Mouse (Mus musculus): ENCODE measurements around the gene Krtap24-1. TPM values are rescaled to one million over a fixed set of nuclear protein-coding genes. Genes with fewer than 3 reads are reported as not detected.

Krtap24-1 gene
- total and polyA plus RNA-seq, 3 experiments: not detected

- H3K27me3 ChIP-seq (ENCODE audit: control insufficient read depth in 1 of 2, insufficient read depth in 2 of 2, low read length in 2 of 2): no peaks in the 10 kb centered on the region
- H3K9me3 ChIP-seq (replicated peaks; ENCODE audit: insufficient read depth, low read length): no peaks in the 10 kb centered on the region
- H3K4me1 ChIP-seq (ENCODE audit: control insufficient read depth in 1 of 2, insufficient read depth in 2 of 2, low read length in 2 of 2): no peaks in the 10 kb centered on the region
- no peaks in the 10 kb centered on the region for H3K79me2 ChIP-seq (ENCODE audit: control insufficient read depth, insufficient read depth, low read length, poor library complexity)
- H3K36me3 ChIP-seq (ENCODE audit: control insufficient read depth in 1 of 2, insufficient read depth in 2 of 2, low read length in 2 of 2): no peaks in the 10 kb centered on the region
- no peak overlapping the region for H3K27ac ChIP-seq (ENCODE audit: control insufficient read depth, low read depth, low read length)
- no peak overlapping the region for H3K9ac ChIP-seq (ENCODE audit: control insufficient read depth, low read depth, low read length, poor library complexity, severe bottlenecking)
- no peak overlapping the region for H3K4me3 ChIP-seq (ENCODE audit: control insufficient read depth in 1 of 2, insufficient read depth in 1 of 2, low read depth in 2 of 2, low read length in 2 of 2)
- TF ChIP-seq ZKSCAN1 (IDR thresholded peaks at IDR 0.05; ENCODE audit: low read depth, low read length) (no peak), CHD2 (IDR thresholded peaks at IDR 0.05; ENCODE audit: low read length) (no peak), ZC3H11A (IDR thresholded peaks at IDR 0.05; ENCODE audit: low read depth, low read length) (no peak), SIN3A (IDR thresholded peaks at IDR 0.05; ENCODE audit: low read length) (no peak), SMC3 (IDR thresholded peaks at IDR 0.05; ENCODE audit: low read depth, low read length) (no peak), MAFK (IDR thresholded peaks at IDR 0.05; ENCODE audit: borderline replicate concordance, low read depth, low read length) (no peak)
- no peak for DNase-seq (ENCODE audit: low read depth, low spot score)
These were observed 23.1 kb upstream of the Krtap24-1 start for GRCm38 (mm10) chr16:88635142-88635541.

DNA sequence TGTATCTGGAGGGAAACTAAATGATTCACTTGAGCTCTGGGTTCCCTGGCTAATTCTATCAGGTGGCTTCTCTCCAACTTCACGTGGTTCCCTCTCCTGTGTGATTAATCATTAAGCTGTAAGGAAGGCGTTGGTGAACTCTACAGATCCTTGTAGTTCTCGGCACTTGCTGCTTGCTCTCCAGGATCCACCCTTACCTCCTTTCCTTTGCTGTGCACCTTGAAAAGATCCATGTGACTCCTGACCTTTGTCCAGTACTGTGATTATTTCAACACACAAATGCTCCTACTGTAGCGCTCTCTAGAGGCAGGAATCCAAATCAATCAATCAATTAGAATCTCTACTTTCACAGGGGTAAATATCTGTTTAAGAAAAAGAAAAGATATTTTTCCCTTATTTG lies 19.4 kb upstream of the Krtap24-1 start:
- no peak overlapping the region for H3K27ac ChIP-seq (ENCODE audit: control insufficient read depth, low read depth, low read length)
- no peaks in the 10 kb centered on the region for H3K9me3 ChIP-seq (replicated peaks; ENCODE audit: insufficient read depth, low read length)
- TF ChIP-seq BHLHE40 (IDR thresholded peaks at IDR 0.05; ENCODE audit: borderline replicate concordance, low read depth, low read length) (no peak), MAX (IDR thresholded peaks at IDR 0.05; ENCODE audit: low read length) (no peak)
- no peaks in the 10 kb centered on the region for H3K27me3 ChIP-seq (ENCODE audit: control insufficient read depth in 1 of 2, insufficient read depth in 2 of 2, low read length in 2 of 2)
- H3K4me1 ChIP-seq (ENCODE audit: control insufficient read depth in 1 of 2, insufficient read depth in 2 of 2, low read length in 2 of 2): no peaks in the 10 kb centered on the region
- H3K9ac ChIP-seq (ENCODE audit: control insufficient read depth, low read depth, low read length, poor library complexity, severe bottlenecking): no peak overlapping the region
- H3K79me2 ChIP-seq (ENCODE audit: control insufficient read depth, insufficient read depth, low read length, poor library complexity): no peaks in the 10 kb centered on the region
- no peaks in the 10 kb centered on the region for H3K36me3 ChIP-seq (ENCODE audit: control insufficient read depth in 1 of 2, insufficient read depth in 2 of 2, low read length in 2 of 2)
- H3K4me3 ChIP-seq (ENCODE audit: control insufficient read depth in 1 of 2, insufficient read depth in 1 of 2, low read depth in 2 of 2, low read length in 2 of 2): no peak overlapping the region
- DNase-seq (ENCODE audit: low read depth, low spot score): no peak

- DNase-seq (ENCODE audit: low read depth, low spot score): no peak
- no peak within 1 kb of the TSS for H3K9ac ChIP-seq (ENCODE audit: control insufficient read depth, low read depth, low read length, poor library complexity, severe bottlenecking)
- no peaks in the 10 kb centered on the region for H3K27me3 ChIP-seq (ENCODE audit: control insufficient read depth in 1 of 2, insufficient read depth in 2 of 2, low read length in 2 of 2)
These were observed 15.5 kb upstream of the Krtap24-1 start, which contains the start of gene 2310079G19Rik for GRCm38 (mm10) chr16:88627566-88627965. 2310079G19Rik (minus strand) TSS chr16:88627666.

More at GRCm38 (mm10) chr16:88627566-88627965, 15.5 kb upstream of the Krtap24-1 start, which contains the start of gene 2310079G19Rik:
- Histone ChIP-seq H3K4me1 (ENCODE audit: control insufficient read depth in 1 of 2, insufficient read depth in 2 of 2, low read length in 2 of 2) (no peaks in the 10 kb centered on the region), H3K9me3 (replicated peaks; ENCODE audit: insufficient read depth, low read length) (no peaks in the 10 kb centered on the region), H3K36me3 (ENCODE audit: control insufficient read depth in 1 of 2, insufficient read depth in 2 of 2, low read length in 2 of 2) (no peaks in the 10 kb centered on the region), H3K79me2 (ENCODE audit: control insufficient read depth, insufficient read depth, low read length, poor library complexity) (no peaks in the 10 kb centered on the region), H3K4me3 (ENCODE audit: control insufficient read depth in 1 of 2, insufficient read depth in 1 of 2, low read depth in 2 of 2, low read length in 2 of 2) (no peak within 1 kb of the TSS), H3K27ac (ENCODE audit: control insufficient read depth, low read depth, low read length) (no peak within 1 kb of the TSS)
- no peak for TF ChIP-seq MAX (IDR thresholded peaks at IDR 0.05; ENCODE audit: low read length)
- TF ChIP-seq MYB (IDR thresholded peaks at IDR 0.05; ENCODE audit: low read depth, low read length): no peak
- no peak for TF ChIP-seq UBTF (IDR thresholded peaks at IDR 0.05; ENCODE audit: borderline replicate concordance, insufficient read depth, low read depth, low read length)
- TF ChIP-seq TBP (IDR thresholded peaks at IDR 0.05; ENCODE audit: low read depth, low read length): no peak
- no peak for TF ChIP-seq ZNF384 (IDR thresholded peaks at IDR 0.05; ENCODE audit: low read depth, low read length)
- no peak for TF ChIP-seq ZC3H11A (IDR thresholded peaks at IDR 0.05; ENCODE audit: low read depth, low read length)
- TF ChIP-seq SIN3A (IDR thresholded peaks at IDR 0.05; ENCODE audit: low read length): no peak

Data from MEL (cell line).